Mouse (Mus musculus) liver, adult 2 months (tissue): ENCODE data around the gene B4galnt1.

Experiments
- CTCF ChIP-seq: fragments of 200-500 bp; IDR thresholded peaks from 2 replicates; pipeline ENCODE4 v1.5.1; 2011; ENCODE audit warnings: low read depth, low read length, control low read depth
- POLR2A ChIP-seq: fragments of 200-500 bp; IDR thresholded peaks from 2 replicates; pipeline ENCODE4 v1.6.1; 2011; ENCODE audit warnings: low read length, control low read depth; ENCODE audit not compliant: insufficient read depth; ENCODE audit errors: extremely low read depth

GRCm38 (mm10) chr10:127147135-127147534 is 17.9 kb upstream of the B4galnt1 start:
- no peak for TF ChIP-seq CTCF
- TF ChIP-seq POLR2A, result no peak
